Mouse (Mus musculus) stomach, embryonic 14.5 days (tissue): ENCODE measurements around the gene Hist1h2bm. TPM values are rescaled to one million over a fixed set of nuclear protein-coding genes. Genes with fewer than 3 reads are reported as not detected.
"Not testable (repeated sequence)": the region's sequence is repeated elsewhere in the genome, so short reads cannot be mapped to it uniquely, and the experiment has no call there.

Source experiments
- ATAC-seq: fragments of 200-750 bp; cut with Nextera tagmentation; 2 replicates; pipeline ENCODE4 v1.8.0; 2017; ENCODE audit warnings: low read depth, moderate TSS enrichment; ENCODE audit not compliant: insufficient number of reproducible peaks, insufficient read depth, low FRiP score
- H3K27ac ChIP-seq: fragments of 300-500 bp; sonication (generic); 2 replicates; pipeline ENCODE4 v1.5.1; 2014; ENCODE audit warnings: mild to moderate bottlenecking, low read length, moderate library complexity, mixed read lengths
- H3K27me3 ChIP-seq: fragments of 300-500 bp; sonication (generic); 2 replicates; pipeline ENCODE4 v1.6.1; 2014; ENCODE audit warnings: low read length, control low read depth, mixed read lengths; ENCODE audit not compliant: control insufficient read depth, insufficient read depth
- H3K36me3 ChIP-seq: fragments of 300-500 bp; sonication (generic); 2 replicates; pipeline ENCODE4 v1.6.1; 2014; ENCODE audit warnings: mild to moderate bottlenecking, control low read depth, low read length, moderate library complexity, mixed read lengths; ENCODE audit not compliant: control insufficient read depth, insufficient read depth
- H3K4me1 ChIP-seq: fragments of 300-500 bp; sonication (generic); 2 replicates; pipeline ENCODE4 v1.6.1; 2014; ENCODE audit warnings: low read length, control low read depth, mixed read lengths; ENCODE audit not compliant: control insufficient read depth, insufficient read depth
- H3K4me2 ChIP-seq: fragments of 300-500 bp; sonication (generic); replicated peaks from 2 replicates; pipeline ENCODE4 v1.6.1; 2014; ENCODE audit warnings: low read depth, low read length, control low read depth
- H3K4me3 ChIP-seq: fragments of 300-500 bp; sonication (generic); 2 replicates; pipeline ENCODE4 v1.5.1; 2014; ENCODE audit warnings: low read depth, low read length, control low read depth
- H3K9ac ChIP-seq: fragments of 300-500 bp; sonication (generic); replicated peaks from 2 replicates; pipeline ENCODE4 v1.6.1; 2014; ENCODE audit warnings: low read depth, mild to moderate bottlenecking, control low read depth, low read length, moderate library complexity, mixed read lengths
- H3K9me3 ChIP-seq: fragments of 300-500 bp; sonication (generic); 2 replicates; pipeline ENCODE4 v1.6.1; 2016; ENCODE audit warnings: low read depth, low read length, control low read depth; ENCODE audit not compliant: control insufficient read depth
- WGBS: fragments of 180-500 bp; shearing (Covaris S2); extraction: QIAGEN DNeasy Blood & Tissue Kit; methylation state at CpG from one replicate; pipeline ENCODE4 v1.1.7; 2014; 5-methylcytosine and 5-hydroxymethylcytosine counted together
- polyA plus RNA-seq: library from polyadenylated mRNA; unstranded; fragments of >200 nt; fragmentation: Nextera tagmentation; extraction: Ambion mirVana; gene quantifications from 2 replicates; pipeline ENCODE4 v1.2.1, GENCODE M21; 2014

Hist1h2bm gene
- polyA plus RNA-seq, 1 experiment from 2014 or later = 3.1 TPM

DNA sequence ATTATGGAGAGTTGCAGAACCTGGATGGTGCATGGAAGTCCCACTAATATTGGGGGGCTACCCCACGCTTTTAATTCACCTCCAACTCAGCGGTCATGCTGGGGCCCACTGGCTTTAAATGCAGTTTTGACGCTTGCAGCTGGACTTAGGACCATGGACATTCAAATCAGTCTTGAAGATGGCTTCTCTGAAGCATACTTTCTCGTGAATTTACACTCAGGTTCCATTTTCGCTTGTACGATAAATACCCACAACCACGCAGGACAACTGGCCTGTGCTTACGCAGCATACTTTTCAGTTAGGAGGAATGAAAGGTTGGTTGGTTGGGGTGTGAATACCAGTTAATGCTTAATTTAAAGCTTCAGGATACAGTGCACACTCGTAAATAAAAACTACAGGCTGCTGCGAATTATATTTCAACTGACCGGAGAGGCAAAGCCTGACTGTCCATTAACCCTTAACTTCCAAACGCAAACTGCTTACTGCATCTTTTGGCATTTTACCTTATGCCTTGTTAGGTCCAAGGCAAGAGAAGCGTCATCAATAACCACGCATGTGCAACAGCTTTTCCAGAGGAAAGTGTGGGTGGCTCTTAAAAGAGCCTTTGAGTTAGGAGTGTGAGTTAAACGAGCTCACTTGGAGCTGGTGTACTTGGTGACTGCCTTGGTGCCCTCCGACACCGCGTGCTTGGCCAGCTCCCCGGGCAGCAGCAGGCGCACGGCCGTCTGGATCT is 6.5 kb upstream of the Hist1h2bm start:
- H3K4me2 ChIP-seq = peak overlapping the region; percentile 79
- ATAC-seq = no peak
- peaks cover 14% of the 10 kb centered on the region; the same call in 1 of the 2 replicates for H3K4me1 ChIP-seq
- H3K9me3 ChIP-seq = no peaks in the 10 kb centered on the region
- H3K9ac ChIP-seq = peak overlapping the region; percentile 65
- H3K27ac ChIP-seq = peak overlapping the region; percentile 91
- no peaks in the 10 kb centered on the region for H3K36me3 ChIP-seq
- peak overlapping the region; percentile 41 for H3K4me3 ChIP-seq
- no peaks in the 10 kb centered on the region for H3K27me3 ChIP-seq
- under 1% methylated on average over 21 of the region's 22 CpGs for WGBS

DNA sequence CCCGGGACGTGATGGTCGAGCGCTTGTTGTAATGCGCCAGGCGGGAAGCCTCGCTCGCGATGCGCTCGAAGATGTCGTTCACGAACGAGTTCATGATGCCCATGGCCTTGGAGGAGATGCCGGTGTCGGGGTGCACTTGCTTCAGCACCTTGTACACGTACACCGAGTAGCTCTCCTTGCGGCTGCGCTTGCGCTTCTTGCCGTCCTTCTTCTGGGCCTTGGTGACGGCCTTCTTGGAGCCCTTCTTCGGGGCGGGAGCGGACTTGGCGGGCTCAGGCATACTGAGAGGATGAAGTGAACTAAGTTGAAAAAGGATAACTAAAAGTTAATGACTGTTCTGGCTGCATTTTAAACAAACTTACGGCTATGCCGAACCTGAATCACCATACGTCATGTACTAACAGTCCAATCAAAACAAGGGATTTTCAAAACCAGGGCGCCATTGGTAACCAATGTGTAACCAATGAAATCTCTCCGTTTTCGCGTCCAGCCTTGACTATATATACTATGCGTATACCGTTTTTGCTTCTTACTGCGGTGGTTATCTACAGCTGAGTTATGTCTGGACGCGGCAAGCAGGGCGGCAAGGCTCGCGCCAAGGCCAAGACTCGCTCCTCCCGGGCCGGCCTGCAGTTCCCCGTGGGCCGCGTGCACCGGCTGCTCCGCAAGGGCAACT is 5.8 kb upstream of the Hist1h2bm start, which contains the start of the genes Hist1h2bl and Hist1h2ai:
TSS of gene Hist1h2bl (minus strand) at position 280 of the 676 bp plus-strand sequence.
TSS of gene Hist1h2ai (plus strand) at position 559 of the 676 bp plus-strand sequence.
- Histone ChIP-seq H3K4me1 (peaks cover 19% of the 10 kb centered on the region; the same call in 1 of the 2 replicates), H3K4me2 (peak within 1 kb of the TSS; percentile 84), H3K4me3 (peak within 1 kb of the TSS; percentile 41), H3K9ac (peak within 1 kb of the TSS; percentile 65), H3K27ac (peak within 1 kb of the TSS; percentile 95)
- not testable (repeated sequence) for H3K36me3 ChIP-seq, H3K9me3 ChIP-seq, H3K27me3 ChIP-seq
- peak; percentile 93 for ATAC-seq
- WGBS = 0% methylated on average over 28 of the region's 50 CpGs

DNA sequence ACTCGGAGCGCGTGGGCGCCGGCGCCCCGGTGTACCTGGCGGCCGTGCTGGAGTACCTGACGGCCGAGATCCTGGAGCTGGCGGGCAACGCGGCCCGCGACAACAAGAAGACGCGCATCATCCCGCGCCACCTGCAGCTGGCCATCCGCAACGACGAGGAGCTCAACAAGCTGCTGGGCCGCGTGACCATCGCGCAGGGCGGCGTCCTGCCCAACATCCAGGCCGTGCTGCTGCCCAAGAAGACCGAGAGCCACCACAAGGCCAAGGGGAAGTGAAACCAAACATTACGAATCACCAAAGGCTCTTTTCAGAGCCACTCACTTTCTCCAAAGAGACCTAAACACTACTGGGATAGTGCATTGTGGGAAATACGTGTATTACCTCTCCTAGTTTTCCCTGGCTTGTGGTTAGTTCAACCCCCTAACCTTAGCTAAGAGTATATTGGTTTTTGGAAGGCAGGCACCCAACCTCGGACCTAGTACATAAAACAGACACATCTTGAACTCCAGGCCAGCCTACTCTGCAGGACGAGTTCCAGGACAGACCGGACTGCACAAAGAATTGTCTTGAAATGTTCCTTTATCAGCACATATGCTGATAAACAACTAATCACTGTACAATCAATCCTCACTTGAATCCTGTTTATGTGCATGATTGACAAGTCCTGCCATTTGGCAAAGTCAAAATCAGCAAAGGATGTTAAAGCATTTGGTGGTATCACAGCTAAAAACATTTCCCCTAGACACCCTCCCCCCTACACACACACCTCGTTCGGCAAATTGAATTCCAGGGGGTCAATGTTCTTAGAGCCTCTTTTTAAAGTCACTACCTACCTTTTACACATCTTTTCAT is 5.1 kb upstream of the Hist1h2bm start:
- H3K9ac ChIP-seq = peak overlapping the region; percentile 60
- peaks cover 20% of the 10 kb centered on the region; the same call in 1 of the 2 replicates for H3K4me1 ChIP-seq
- H3K4me3 ChIP-seq = peak overlapping the region; percentile 41
- ATAC-seq, H3K36me3 ChIP-seq, H3K27me3 ChIP-seq, H3K9me3 ChIP-seq: not testable (repeated sequence)
- under 1% methylated on average over 8 of the region's 38 CpGs for WGBS
- peak overlapping the region; percentile 95 for H3K27ac ChIP-seq
- peak overlapping the region; percentile 84 for H3K4me2 ChIP-seq

DNA sequence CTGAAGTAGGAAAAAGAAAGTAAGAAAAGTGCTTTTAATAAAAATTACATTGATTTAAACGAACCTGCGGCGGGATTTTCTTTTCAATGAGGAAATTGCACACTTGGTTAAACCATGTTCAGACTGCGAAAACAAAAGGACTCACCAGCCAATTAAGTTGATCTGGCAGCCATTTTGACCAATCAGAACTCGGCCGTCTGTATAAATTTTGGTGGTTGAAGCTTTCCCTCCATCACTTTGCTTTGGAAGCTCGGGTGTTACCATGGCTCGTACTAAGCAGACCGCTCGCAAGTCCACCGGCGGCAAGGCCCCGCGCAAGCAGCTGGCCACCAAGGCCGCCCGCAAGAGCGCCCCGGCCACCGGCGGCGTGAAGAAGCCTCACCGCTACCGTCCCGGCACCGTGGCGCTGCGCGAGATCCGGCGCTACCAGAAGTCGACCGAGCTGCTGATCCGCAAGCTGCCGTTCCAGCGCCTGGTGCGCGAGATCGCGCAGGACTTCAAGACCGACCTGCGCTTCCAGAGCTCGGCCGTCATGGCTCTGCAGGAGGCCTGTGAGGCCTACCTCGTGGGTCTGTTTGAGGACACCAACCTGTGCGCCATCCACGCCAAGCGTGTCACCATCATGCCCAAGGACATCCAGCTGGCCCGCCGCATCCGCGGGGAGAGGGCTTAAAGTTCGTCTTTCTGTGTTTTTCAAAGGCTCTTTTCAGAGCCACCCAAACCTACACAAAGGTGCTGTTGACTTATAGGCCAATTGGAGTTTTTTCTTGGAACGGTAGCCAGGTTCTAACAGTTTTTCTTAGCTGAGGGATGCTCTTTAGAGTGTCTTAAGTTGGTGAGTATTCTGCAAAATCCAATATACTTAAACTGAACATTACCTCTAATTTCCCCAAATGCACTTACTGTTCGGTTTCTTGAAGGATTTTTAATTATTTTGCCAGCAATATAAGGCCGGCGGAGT is 4.2 kb upstream of the Hist1h2bm start, which contains the start of gene Hist1h3h:
TSS of gene Hist1h3h (plus strand) at position 263 of the 961 bp plus-strand sequence.
- peak; percentile 54 for ATAC-seq
- under 1% methylated on average over 25 of the region's 56 CpGs for WGBS
- H3K4me1 ChIP-seq = peaks cover 20% of the 10 kb centered on the region; the same call in 1 of the 2 replicates
- peak within 1 kb of the TSS; percentile 84 for H3K4me2 ChIP-seq
- peak within 1 kb of the TSS; percentile 73 for H3K9ac ChIP-seq
- not testable (repeated sequence) for H3K9me3 ChIP-seq, H3K36me3 ChIP-seq, H3K27me3 ChIP-seq
- H3K4me3 ChIP-seq = peak within 1 kb of the TSS; percentile 41
- H3K27ac ChIP-seq = peak within 1 kb of the TSS; percentile 95

DNA sequence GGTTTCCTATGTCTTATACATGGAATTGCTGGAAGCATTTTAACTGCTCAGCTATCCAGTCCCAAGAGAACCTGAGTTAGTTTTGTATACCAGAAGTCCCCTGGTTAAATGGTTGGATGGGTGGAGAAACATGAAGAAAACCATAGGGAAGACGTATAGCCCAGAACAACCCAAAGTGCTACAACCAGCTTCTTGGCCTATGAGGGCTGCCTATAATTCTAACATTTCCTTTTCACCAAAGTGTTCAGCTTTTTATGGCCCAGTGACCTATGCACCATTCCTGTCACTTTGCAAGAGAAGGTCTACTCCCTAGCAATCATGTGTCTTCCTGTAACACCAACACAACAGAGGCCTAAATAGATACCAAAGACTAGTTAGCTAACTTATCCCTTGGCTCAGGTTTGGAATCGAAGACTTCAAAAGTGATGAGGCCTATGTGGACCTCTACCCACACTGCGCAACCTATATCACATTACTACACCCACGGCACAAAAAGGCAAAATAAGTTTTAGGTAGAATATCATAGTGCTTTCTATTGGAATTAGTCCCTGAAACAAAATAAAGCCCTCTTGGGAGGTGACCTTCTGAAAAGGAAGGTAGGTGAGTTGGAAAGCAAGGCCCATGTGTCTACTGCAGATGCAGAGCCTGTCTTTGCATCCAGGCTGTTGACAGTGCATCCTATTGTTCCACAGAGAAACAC is 3.3 kb upstream of the Hist1h2bm start:
- H3K9ac ChIP-seq = peak overlapping the region; percentile 73
- ATAC-seq = no peak
- peak overlapping the region; percentile 56 for H3K4me2 ChIP-seq
- H3K4me1 ChIP-seq = peaks cover 20% of the 10 kb centered on the region; the same call in 1 of the 2 replicates
- H3K4me3 ChIP-seq = peak overlapping the region; percentile 41
- H3K27ac ChIP-seq = peak overlapping the region; percentile 88
- no peaks in the 10 kb centered on the region for H3K9me3 ChIP-seq
- no peaks in the 10 kb centered on the region for H3K36me3 ChIP-seq
- 55% methylated on average over 4 of the region's 4 CpGs for WGBS
- H3K27me3 ChIP-seq = no peaks in the 10 kb centered on the region

DNA sequence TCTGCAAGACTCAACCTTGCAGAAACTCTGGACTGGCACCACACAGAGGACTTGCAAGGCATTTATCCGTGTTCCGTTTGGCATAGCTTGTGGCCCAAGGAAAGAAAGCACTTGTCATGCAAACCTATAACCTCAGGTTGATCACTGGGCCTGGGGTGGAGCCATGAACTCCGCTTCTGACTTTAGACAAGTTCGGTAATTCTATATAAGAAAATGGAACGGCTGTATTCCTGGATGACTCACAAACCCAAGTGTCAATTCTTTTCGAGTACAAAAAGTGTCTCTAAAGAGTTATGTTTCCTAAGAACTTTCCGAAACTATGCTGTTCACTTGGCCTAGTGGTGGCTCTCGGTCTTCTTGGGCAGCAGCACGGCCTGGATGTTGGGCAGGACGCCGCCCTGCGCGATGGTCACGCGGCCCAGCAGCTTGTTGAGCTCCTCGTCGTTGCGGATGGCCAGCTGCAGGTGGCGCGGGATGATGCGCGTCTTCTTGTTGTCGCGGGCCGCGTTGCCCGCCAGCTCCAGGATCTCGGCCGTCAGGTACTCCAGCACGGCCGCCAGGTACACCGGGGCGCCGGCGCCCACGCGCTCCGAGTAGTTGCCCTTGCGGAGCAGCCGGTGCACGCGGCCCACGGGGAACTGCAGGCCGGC is 612 bp upstream of the Hist1h2bm start:
- peak; percentile 0; the same call in 1 of the 2 replicates for ATAC-seq
- Histone ChIP-seq H3K9ac (peak overlapping the region; percentile 36; the same call in 1 of the 2 replicates), H3K27ac (peak overlapping the region; percentile 82), H3K4me3 (peak overlapping the region; percentile 39), H3K4me1 (peaks cover 13% of the 10 kb centered on the region; the same call in 1 of the 2 replicates), H3K4me2 (peak overlapping the region; percentile 42)
- H3K27me3 ChIP-seq, H3K36me3 ChIP-seq, H3K9me3 ChIP-seq: not testable (repeated sequence)
- 2% methylated on average over 19 of the region's 44 CpGs for WGBS
